17 mouse cellular contexts compared by ENCODE assay signal in genomic region chr13:57847101-57847500, GRCm38 (mm10).
DNase-seq lines count a peak whose midpoint lies in the region; TF ChIP-seq lines count a peak whose summit lies in the region.
"Had no signal": no experiment of that assay in that cellular context is flagged by ENCODE, and none has a peak within 500 bp of the region (broad histone marks: within the 10 kb centered on the region; RNA-seq: fewer than 3 reads in every experiment).

No protein-coding gene starts in this region.

- peaks cover 29% of the 10 kb centered on the region; the same call in 1 of the 2 replicates for H3K4me1 ChIP-seq in cerebellum, adult 2 months (ENCODE audit: control insufficient read depth, insufficient read depth, low read length)
- H3K4me1 ChIP-seq: forebrain, embryonic 12.5 days; heart, embryonic 13.5 days; hindbrain, embryonic 13.5 days; kidney, embryonic 15.5 days; liver, embryonic 15.5 days; megakaryocyte, embryonic 14.5 days; midbrain, embryonic 15.5 days had no signal

- intact Hi-C loops in heart, postnatal 25 days (cut with DNase I), result no loop called here

- 32% methylated on average over 4 of the region's 4 CpGs for WGBS in cerebellum, adult 2 months

- no peaks in the 10 kb centered on the region for H3K27me3 ChIP-seq in cerebellum, adult 2 months (ENCODE audit: control insufficient read depth, insufficient read depth, low read length)
- H3K27me3 ChIP-seq: forebrain, embryonic 12.5 days; heart, embryonic 13.5 days; hindbrain, embryonic 13.5 days; kidney, embryonic 15.5 days; liver, embryonic 15.5 days; megakaryocyte, embryonic 14.5 days; midbrain, embryonic 15.5 days had no signal

- peak; percentile 22 to 23 for DNase-seq in heart, adult 18-20 months
- no peak for DNase-seq in heart, postnatal 25 days (ENCODE audit: low spot score)
- DNase-seq in cerebellum, adult 2 months, result peak; percentile 68 to 83
- DNase-seq in cerebellum, postnatal 36 days, result peak; percentile 60 to 68
- DNase-seq in heart, postnatal 4 days, result peak; percentile 20
- no peak for DNase-seq in spleen, postnatal 36 days (ENCODE audit: low spot score in 2 of 2)
- DNase-seq in urinary bladder, postnatal 4 days (ENCODE audit: low spot score in 2 of 2), result no peak
- DNase-seq: adrenal gland, postnatal 25 days; right cerebral cortex, postnatal 4 days; thymus, postnatal 4 days had no signal

- TF ChIP-seq POLR2A in cerebellum, adult 2 months (IDR thresholded peaks at IDR 0.05; ENCODE audit: borderline replicate concordance, insufficient read depth, low read length), result no peak

- H3K27ac ChIP-seq in cerebellum, adult 2 months (ENCODE audit: insufficient read depth, low read length), result no peak overlapping the region
- H3K27ac ChIP-seq: forebrain, embryonic 12.5 days; heart, embryonic 13.5 days; hindbrain, embryonic 13.5 days; kidney, embryonic 15.5 days; liver, embryonic 15.5 days; midbrain, embryonic 15.5 days had no signal

- no peak for TF ChIP-seq CTCF in cerebellum, adult 2 months (IDR thresholded peaks at IDR 0.05; ENCODE audit: borderline replicate concordance, insufficient read depth, low read depth, low read length)

- H3K4me3 ChIP-seq in cerebellum, adult 2 months (replicated peaks; ENCODE audit: insufficient read depth, low read depth, low read length), result no peak overlapping the region
- H3K4me3 ChIP-seq: forebrain, embryonic 12.5 days; heart, embryonic 13.5 days; hindbrain, embryonic 13.5 days; kidney, embryonic 15.5 days; liver, embryonic 15.5 days; megakaryocyte, embryonic 14.5 days; midbrain, embryonic 15.5 days had no signal

Comparison
In these comparisons a context has a peak if more than half of its experiments do, and no peak if none do; other contexts are left out.
1. DNase-seq: peak in heart, adult 18-20 months (2 of 2), cerebellum, adult 2 months (2 of 2), cerebellum, postnatal 36 days (2 of 2) and heart, postnatal 4 days (single experiment); none in heart, postnatal 25 days (single experiment), spleen, postnatal 36 days (0 of 2) and urinary bladder, postnatal 4 days (0 of 2).